Mouse (Mus musculus): ENCODE data around the gene Chst14. TPM values are rescaled to one million over a fixed set of nuclear protein-coding genes. Genes with fewer than 3 reads are reported as not detected.
A peak's percentile ranks its signal among the peaks of the same experiment; 100 is the strongest.

The Chst14 gene
- total RNA-seq (2021) = 1 to 10 TPM; 2.3 to 2.4 TPM
- long read RNA-seq, experiment 1, partial matches to known transcripts = 0 of 2 reads
- long read RNA-seq, experiment 1, other reads (novel, unspliced or antisense) = 0 of 2 reads
- long read RNA-seq, experiment 2, partial matches to known transcripts = 0 of 2 reads
- long read RNA-seq, experiment 2, other reads (novel, unspliced or antisense) = 0 of 2 reads

DNA sequence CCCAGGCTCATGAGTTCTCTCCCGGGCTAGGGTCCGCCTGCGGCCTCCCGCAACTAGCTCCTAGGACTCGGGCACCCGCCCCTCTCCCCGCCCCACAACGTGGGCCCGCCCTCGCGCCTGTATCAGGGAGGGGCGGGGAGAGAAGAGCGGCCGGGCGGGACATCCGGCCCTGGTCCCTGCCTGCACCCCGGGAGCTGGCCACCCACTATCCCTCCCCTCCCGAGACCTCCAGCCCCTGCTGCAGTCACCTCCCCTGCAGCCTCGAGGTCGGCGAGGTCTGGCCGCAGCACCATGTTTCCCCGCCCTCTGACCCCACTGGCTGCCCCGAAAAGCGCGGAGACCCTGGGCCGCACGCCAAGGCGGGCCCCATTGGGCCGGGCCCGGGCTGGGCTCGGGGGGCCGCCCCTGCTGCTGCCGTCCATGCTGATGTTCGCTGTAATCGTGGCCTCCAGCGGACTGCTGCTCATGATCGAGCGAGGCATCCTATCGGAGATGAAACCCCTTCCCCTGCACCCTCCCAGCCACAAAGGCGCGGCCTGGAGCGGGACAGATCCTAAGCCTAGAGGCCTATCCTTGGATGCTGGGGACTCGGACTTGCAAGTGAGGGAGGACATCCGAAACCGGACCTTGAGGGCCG is at the start of gene Chst14:
Chst14 (plus strand) TSS at position 136 of the 637 bp plus-strand sequence.
- intact Hi-C loops (cut with DNase I) = no loop called here
- peak in 1 of 2 experiments; percentile 44 for DNase-seq (ENCODE audit: low spot score in 2 of 2)

- intact Hi-C loops (cut with DNase I) = loop anchor here (5.0 to 10.0 kb wide), 4 partner anchors 119 to 616 kb away; partner anchors contain the start of genes Ankrd63 and Ccdc9b
- DNase-seq (ENCODE audit: low spot score in 2 of 2) = no peak
Measured at GRCm38 (mm10) chr2:118881019-118881418, 45.3 kb upstream of the Chst14 start.

DNA sequence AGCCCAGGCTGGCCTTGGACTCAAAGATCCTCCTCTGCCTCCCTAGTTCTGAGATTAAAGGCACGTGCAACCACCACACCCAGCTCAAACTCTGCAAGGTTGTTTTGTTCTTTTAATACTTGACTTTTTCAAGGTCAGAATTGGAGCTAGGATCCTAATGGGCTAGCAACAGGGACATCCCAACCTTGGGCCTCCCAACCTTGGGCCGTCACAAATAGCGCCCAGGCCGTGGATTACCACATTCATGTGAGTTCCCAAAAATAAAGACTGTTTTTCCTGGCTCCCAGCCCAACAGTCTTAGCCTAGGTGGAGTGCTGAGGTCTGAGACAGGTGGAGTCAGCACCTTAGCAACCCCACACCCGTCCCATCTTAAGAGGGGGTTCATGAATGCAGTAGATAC is 44.3 kb upstream of the Chst14 start:
- intact Hi-C loops (cut with DNase I) = loop anchor here (2.0 to 10.0 kb wide), 6 partner anchors 120 to 617 kb away; partner anchors contain the start of genes Ankrd63, Ccdc9b and Inafm2
- no peak for DNase-seq (ENCODE audit: low spot score in 2 of 2)

GRCm38 (mm10) chr2:118882840-118883679 is 43.2 kb upstream of the Chst14 start:
- intact Hi-C loops (cut with DNase I) = loop anchor here (2.0 to 10.0 kb wide), 6 partner anchors 121 to 618 kb away; partner anchors contain the start of genes Ankrd63, Ccdc9b and Inafm2

DNA sequence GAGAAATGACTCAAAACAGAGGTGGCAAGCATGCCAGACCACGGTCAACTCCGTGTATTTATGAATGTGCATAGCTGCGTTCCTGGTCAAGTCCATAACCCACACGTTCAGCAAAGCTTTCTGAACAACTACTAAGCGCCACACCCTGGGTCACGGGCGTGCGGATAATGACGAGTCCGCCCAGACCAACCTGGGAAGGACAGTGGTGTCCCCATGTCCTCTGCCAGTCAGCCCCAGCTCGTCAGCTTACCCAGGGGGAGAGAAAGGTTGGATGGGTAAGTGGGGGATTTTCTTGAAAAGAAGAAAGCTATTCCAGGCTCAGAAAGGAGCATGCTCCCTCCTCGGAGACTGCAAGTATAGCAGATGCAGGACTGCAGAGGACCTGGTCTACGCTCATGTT is 38.9 kb upstream of the Chst14 start:
- intact Hi-C loops (cut with DNase I) = loop anchor here (10.0 kb wide), 2 partner anchors 403 to 623 kb away; no protein-coding TSS in a partner anchor
- no peak for DNase-seq (ENCODE audit: low spot score in 2 of 2)

More at GRCm38 (mm10) chr2:118882840-118883679, 43.2 kb upstream of the Chst14 start:
- DNase-seq (ENCODE audit: low spot score in 2 of 2) = peak; percentile 84 to 94

DNA sequence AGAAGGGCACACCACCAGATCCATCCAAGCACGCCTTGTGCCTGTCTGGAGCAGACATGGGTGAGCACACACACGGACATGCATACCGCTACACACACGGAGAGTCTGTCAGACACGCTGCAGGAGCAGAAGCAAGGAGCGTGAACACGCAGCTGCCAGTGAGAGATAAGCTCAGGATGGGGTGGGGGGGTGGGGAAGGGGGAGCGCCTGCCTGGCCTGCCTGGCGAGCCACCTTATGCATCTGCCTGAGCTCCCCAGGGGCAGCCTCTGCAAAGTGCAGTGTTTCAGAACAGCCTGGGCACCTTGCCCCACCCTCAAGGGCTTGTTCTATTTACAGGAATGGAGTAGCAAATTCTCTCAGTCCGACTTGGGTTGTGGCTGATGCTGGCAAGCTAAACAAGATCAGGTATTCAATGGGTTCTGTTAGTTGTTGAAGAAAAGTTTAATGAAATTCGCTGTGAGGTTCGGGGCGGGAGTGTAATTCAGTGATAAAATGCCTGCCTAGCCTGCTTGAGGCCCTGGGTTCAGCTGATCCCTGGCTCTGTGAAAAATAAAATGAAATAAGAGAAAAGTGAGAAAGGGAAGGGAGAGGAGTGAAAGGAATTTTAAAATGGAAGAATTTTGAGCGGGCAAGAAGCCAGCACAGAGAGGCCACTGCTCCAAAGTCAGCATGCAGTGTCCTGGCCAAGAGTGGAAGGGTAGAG is 38.3 kb upstream of the Chst14 start:
- intact Hi-C loops (cut with DNase I) = loop anchor here (10.0 kb wide), 2 partner anchors 403 to 623 kb away; no protein-coding TSS in a partner anchor

DNA sequence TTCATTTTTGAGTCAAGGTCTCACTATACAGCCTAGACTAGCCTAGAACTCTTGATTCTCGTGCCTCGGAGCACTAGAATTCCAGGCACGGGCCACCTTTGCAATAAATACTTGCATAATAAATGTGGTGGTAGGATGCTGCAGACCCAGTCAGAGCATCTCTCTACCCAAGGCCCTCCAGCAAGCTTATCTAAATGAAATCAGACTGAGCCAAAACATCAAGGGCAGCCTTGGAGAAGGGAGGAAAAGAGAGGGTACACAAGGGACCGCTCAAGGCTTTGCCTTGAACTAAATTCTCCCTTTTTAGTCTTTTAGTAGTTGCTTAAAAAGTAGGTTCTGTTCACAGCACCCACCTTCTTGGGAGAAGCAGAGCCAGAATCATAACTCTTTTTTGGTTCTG is 35.1 kb upstream of the Chst14 start:
- DNase-seq (ENCODE audit: low spot score in 2 of 2) = no peak
- intact Hi-C loops (cut with DNase I) = no loop called here

More for the DNA sequence above, 38.3 kb upstream of the Chst14 start:
- DNase-seq (ENCODE audit: low spot score in 2 of 2) = no peak

GRCm38 (mm10) chr2:118895990-118896913 is 30.0 kb upstream of the Chst14 start:
- intact Hi-C loops (cut with DNase I) = no loop called here
- no peak for DNase-seq (ENCODE audit: low spot score in 2 of 2)

- no peak for DNase-seq (ENCODE audit: low spot score in 2 of 2)
- intact Hi-C loops (cut with DNase I) = no loop called here
Measured at GRCm38 (mm10) chr2:118896914-118897291, 29.4 kb upstream of the Chst14 start.

DNA sequence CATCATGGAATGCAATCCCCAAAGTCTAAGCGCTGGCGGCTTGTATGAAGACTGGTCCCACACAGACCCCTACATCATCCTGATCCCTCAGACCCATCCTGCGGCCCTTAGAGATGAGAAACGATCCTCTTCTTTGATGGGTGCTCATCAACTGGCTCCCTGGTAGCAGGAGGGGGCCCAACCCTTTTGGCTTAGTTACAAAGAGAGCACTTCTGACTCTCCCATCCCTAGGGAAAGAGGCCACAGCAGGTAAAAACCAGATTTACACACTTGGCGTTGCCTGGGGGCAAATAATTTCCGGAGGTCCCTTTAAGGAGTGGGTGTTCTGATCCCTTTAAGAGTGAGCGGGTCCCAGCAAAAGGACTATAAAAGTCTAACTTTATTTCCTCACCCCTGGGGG is 28.9 kb upstream of the Chst14 start:
- DNase-seq (ENCODE audit: low spot score in 2 of 2) = no peak
- intact Hi-C loops (cut with DNase I) = no loop called here

DNA sequence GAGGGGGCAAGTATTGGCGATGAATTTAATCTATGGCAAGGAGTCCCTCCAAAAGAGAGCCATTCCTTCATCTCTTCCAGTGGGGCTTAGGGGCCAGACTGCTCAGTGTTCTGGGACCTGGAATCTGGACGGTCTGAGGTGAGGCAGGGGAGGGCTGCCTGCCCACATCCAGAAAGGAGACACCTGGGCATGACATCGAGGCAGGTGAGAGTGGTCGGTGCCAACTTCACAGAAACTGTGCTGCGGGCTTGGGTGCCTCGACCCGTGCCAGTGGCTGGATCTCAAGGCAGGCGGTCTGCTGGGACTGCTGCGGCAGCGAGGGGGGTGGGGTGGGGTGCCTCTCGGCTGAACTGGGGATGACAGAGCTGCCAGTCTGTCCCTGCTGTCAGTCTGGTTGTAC is 28.5 kb upstream of the Chst14 start:
- intact Hi-C loops (cut with DNase I) = no loop called here
- no peak for DNase-seq (ENCODE audit: low spot score in 2 of 2)

DNA sequence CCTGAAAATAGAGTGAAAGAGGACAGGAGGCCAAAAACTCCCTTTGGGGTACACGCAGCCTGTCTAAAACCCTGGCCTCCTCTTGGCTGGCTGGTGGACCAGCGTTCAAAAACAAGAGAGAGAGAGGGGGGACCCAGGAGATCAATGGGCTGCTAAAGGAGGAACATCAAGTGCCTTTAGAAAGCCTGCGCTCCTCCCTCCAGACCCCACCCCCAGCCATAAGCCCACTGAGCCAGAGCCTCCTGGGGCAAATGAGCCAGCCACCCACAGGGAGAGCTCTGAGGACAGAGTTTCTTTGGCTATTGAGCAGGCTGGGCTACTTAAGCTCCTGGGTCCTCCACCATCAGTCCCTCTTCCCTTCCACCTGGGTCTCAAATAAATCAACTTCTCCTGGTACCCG is 27.5 kb upstream of the Chst14 start:
- intact Hi-C loops (cut with DNase I) = no loop called here

DNA sequence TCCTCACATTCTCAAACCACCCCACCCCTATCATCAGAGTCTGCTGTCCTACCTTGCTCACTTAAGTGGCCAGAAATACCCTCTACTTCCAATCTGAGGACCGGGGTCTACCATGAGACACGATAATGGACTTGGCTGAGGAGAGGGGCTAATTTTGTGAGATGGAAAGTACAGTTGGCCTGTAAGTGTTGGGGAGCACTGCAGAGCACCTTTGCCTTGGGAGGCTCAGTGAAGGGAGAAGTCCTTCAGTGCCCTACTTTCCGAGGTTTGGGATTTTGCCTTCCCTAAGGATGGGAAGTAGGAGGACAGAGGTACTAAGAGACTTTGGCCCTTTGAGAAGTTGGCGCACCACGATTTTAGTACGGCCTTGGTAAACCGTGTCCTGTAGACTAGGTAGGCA is 27.0 kb upstream of the Chst14 start:
- intact Hi-C loops (cut with DNase I) = no loop called here

More for the DNA sequence above, 27.5 kb upstream of the Chst14 start:
- DNase-seq (ENCODE audit: low spot score in 2 of 2) = no peak

GRCm38 (mm10) chr2:118899981-118900825 is 26.1 kb upstream of the Chst14 start, which contains the start of gene Bahd1:
Gene Bahd1 (plus strand): TSS chr2:118900377.
- intact Hi-C loops (cut with DNase I) = no loop called here

More for the DNA sequence above, 27.0 kb upstream of the Chst14 start:
- DNase-seq (ENCODE audit: low spot score in 2 of 2) = no peak

GRCm38 (mm10) chr2:118900826-118901140 is 25.5 kb upstream of the Chst14 start:
- DNase-seq (ENCODE audit: low spot score in 2 of 2) = no peak
- intact Hi-C loops (cut with DNase I) = loop anchor here (1.0 kb wide), 1 partner anchor 72 kb away; no protein-coding TSS in a partner anchor

More at GRCm38 (mm10) chr2:118899981-118900825, 26.1 kb upstream of the Chst14 start, which contains the start of gene Bahd1:
- DNase-seq (ENCODE audit: low spot score in 2 of 2) = peak in 1 of 2 experiments; percentile 31

- peak; percentile 97 to 98 for DNase-seq (ENCODE audit: low spot score in 2 of 2)
- intact Hi-C loops (cut with DNase I) = loop anchor here (1.0 kb wide), 1 partner anchor 71 kb away; no protein-coding TSS in a partner anchor
Measured at GRCm38 (mm10) chr2:118901175-118902031, 24.9 kb upstream of the Chst14 start.
